Mouse (Mus musculus) A20 (cell line): Measurements from ENCODE around the gene Psat1.

Experiments
- DNase-seq: peaks from one replicate; pipeline ENCODE4 v3.0.0-alpha.2; 2011; ENCODE audit warnings: low read depth, low spot score

The Psat1 gene

GRCm38 (mm10) chr19:15947237-15947636 is at the start of gene Psat1:
Psat1 (minus strand) TSS chr19:15947337.
- DNase-seq, result no peak

- no peak for DNase-seq
Observed at GRCm38 (mm10) chr19:15990102-15990501, 43.0 kb upstream of the Psat1 start.

- no peak for DNase-seq
Observed at GRCm38 (mm10) chr19:15985172-15985713, 38.1 kb upstream of the Psat1 start.

GRCm38 (mm10) chr19:15984449-15985171 is 37.5 kb upstream of the Psat1 start, which contains the start of gene Cep78:
Cep78 (minus strand) TSS chr19:15984989.
- DNase-seq, result peak; percentile 95

GRCm38 (mm10) chr19:15983739-15984344 is 36.7 kb upstream of the Psat1 start:
- DNase-seq, result peak; percentile 17

- no peak for DNase-seq
Observed at GRCm38 (mm10) chr19:15982926-15983738, 36.0 kb upstream of the Psat1 start.

- DNase-seq, result peak; percentile 84
Observed at GRCm38 (mm10) chr19:15981861-15982260, 34.7 kb upstream of the Psat1 start.

GRCm38 (mm10) chr19:15973365-15973764 is 26.2 kb upstream of the Psat1 start:
- no peak for DNase-seq

- peak; percentile 64 for DNase-seq
Observed at GRCm38 (mm10) chr19:15965082-15965481, 17.9 kb upstream of the Psat1 start.

- DNase-seq, result peak; percentile 61
Observed at GRCm38 (mm10) chr19:15964533-15964932, 17.4 kb upstream of the Psat1 start.

- no peak for DNase-seq
Observed at GRCm38 (mm10) chr19:15963011-15963695, 16.0 kb upstream of the Psat1 start.

- no peak for DNase-seq
Observed at GRCm38 (mm10) chr19:15962313-15962712, 15.2 kb upstream of the Psat1 start.

- no peak for DNase-seq
Observed at GRCm38 (mm10) chr19:15950225-15950624, 3.1 kb upstream of the Psat1 start.

GRCm38 (mm10) chr19:15948867-15949266 is 1.7 kb upstream of the Psat1 start:
- DNase-seq, result no peak

- no peak for DNase-seq
Observed at GRCm38 (mm10) chr19:15948426-15948825, 1.3 kb upstream of the Psat1 start.

- DNase-seq, result no peak
Observed at GRCm38 (mm10) chr19:15946663-15947062, 474 bp downstream of the Psat1 start.

- no peak for DNase-seq
Observed at GRCm38 (mm10) chr19:15943117-15943423, 4.1 kb downstream of the Psat1 start.

GRCm38 (mm10) chr19:15942421-15943116 is 4.6 kb downstream of the Psat1 start:
- no peak for DNase-seq

GRCm38 (mm10) chr19:15941399-15941798 is 5.7 kb downstream of the Psat1 start:
- DNase-seq, result no peak

GRCm38 (mm10) chr19:15925719-15926045 is 21.5 kb downstream of the Psat1 start:
- DNase-seq, result no peak
